Mouse (Mus musculus) WW6 (cell line): ENCODE results near the gene Peli2.

Source experiments
- DNase-seq: peaks from one replicate; pipeline ENCODE4 v3.0.0-alpha.2; 2013; ENCODE audit warnings: low read depth, low spot score

Peli2 gene

GRCm38 (mm10) chr14:48289602-48290599 is 169.3 kb downstream of the Peli2 start:
- DNase-seq = no peak

DNA sequence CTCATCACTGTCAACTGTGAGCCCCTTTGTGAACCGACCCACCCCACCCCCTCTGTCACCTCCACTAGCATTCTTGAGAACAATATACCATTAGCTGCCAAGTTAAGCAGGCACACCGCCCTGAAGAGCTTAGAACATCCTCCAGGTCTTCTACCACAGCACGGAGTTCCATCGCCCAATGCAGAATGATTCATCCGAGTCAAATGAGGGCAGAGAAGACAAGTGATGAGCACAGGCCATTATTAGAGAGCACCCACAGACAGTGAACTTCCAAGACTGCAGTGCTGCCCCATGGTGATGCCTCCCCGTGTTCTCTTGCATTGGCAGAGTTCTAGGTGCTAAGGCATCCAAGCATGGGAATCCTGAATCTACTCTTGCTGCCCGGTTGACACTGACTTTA is 172.9 kb downstream of the Peli2 start:
- no peak for DNase-seq

DNA sequence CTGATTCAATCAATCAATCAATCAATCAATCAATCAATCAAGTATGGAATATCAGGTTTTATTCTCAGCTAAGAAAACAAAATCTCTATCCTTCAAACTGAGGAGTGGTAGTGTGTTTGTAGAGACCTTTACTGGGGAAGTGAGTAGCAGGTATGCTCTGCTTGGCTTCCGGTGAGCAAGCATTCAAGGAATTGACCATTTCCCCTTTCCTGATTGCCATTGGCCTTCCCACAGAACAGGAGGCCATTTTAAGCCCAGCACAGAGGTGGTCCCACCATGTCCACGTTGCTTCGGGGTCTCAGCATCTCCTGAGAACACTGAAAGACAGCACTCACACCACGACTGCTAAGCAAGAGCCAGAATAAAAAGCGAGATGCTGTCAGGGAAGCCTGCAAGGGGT is 174.8 kb downstream of the Peli2 start:
- no peak for DNase-seq

GRCm38 (mm10) chr14:48295815-48296271 is 175.2 kb downstream of the Peli2 start:
- no peak for DNase-seq

GRCm38 (mm10) chr14:48296820-48297219 is 176.2 kb downstream of the Peli2 start:
- DNase-seq = no peak

DNA sequence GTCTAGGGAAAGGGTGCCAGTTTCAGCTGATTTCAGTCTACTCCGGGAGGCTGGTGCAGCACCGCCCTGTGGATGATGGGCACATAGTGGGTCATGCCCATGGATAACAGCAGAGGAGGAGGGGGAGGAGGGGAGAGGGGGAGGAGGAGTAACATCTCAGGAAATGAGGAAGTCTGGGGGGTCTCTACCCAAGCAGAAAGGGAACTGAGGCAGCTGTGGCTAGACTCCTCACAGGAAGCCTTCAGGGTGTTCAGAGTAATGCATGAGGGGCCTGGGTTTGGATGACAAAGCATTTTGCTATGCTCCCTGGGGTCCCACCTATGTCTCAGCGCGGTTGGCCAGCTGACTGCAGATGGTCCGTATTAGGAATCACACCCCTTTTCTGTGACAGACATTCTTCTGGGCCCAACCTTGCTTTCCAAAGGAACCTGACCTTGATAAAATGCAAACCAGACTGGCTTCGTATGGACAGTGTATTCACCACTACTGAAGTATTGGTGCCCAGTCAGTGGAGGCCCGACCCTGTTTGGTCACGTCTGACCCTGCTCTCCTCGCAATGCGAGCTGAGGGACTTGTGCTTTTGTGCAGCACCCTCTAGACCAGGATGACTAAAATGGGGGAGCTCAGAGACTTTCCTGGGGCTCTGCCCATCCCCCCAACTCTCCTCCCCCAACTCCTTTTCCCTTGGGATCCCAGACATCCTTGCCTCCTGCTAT is 182.0 kb downstream of the Peli2 start:
- no peak for DNase-seq

DNA sequence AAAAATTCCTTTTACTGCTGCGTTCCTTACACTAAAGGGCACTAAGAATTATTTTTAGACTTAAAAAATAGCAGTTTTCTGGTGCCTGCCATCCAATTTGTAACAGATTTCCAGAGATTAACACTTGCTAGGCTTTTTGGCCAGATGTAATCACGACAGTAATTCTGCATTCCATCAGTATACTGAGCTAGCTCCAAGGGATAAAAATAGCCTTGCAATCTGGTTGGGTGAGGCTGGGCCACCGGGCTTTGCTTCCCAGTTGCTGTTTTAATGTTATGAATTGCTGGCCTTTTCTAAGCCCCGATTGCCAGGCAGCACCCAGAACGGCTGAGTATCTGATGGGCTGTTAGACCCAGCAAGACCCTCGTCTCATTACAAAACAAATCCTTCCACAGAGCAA is 182.6 kb downstream of the Peli2 start:
- DNase-seq = no peak

- no peak for DNase-seq
Measured at GRCm38 (mm10) chr14:48303841-48304240, 183.2 kb downstream of the Peli2 start.

- DNase-seq = no peak
Measured at GRCm38 (mm10) chr14:48313234-48313633, 192.6 kb downstream of the Peli2 start.

GRCm38 (mm10) chr14:48316396-48316795 is 195.8 kb downstream of the Peli2 start:
- DNase-seq = no peak

DNA sequence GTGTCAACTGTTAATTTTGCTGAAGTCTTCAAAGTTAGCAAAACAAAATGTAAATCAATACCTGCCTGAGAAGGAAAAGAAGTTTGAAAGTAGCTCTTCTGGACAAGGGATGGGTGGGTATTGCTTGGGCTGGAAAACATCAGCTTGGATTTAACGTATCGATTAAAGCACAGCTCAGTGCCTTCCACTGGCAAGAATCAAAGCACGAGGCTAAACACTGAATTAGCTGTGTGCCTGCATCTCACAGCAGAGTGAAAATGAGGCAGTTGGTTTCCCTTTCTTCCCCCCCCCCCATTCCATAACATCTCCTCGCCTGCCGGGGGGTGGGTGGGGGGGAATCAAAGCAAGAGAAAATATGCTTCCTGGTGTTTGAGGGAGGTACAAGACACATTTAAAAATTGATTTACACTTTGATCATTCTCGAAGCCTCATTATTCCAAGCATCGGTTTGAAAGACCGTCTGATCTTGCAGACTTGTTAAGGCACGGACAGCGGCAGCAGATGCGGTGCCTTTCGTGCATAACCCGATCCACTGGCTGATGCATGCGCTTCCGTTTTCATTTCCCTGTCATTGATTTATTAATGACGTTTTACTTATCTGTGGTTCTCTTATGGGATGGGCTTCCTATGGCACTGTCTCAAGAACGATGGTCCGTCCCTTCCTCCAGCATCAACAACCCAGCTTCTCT is 203.3 kb downstream of the Peli2 start:
- no peak for DNase-seq

DNA sequence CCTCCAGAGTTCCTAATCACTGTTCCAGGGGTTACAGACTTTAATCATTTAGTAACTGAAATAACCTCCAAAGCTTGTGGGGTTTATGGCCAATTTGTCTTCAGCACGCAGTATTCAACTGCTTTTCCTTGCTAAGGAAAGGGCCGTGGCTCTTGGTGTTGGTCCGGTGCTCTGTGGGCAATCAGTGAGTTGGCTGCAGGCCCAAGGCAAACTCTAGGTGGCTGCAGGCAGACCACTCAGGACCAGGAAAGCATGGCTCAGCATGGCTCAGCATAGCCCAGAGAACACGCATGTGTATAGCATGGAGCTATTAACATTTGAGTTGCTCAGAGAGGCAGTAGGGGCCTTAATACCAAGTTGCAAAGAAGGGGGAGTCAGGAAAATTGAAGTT is 203.8 kb downstream of the Peli2 start:
- DNase-seq = no peak

DNA sequence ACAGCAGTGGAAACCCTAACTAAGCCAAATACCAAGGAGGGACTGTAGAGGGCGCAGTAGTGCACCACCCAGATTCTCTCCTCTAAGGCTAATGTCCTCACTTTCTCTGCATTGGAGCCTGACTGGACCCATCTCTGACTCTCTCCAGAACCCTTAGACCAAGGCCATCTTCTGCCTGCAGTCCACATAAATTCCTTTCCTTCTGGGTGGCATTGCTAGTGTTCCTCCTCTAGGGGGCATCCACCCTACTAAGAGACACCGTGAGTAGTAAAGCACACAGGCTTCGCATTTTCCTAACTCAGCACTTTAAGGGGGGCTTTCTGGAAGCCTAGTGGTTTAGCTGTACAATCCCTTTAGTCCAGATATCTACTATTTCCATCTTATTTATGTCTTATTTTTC is 207.1 kb downstream of the Peli2 start:
- no peak for DNase-seq

- DNase-seq = no peak
Measured at GRCm38 (mm10) chr14:48329716-48330365, 209.2 kb downstream of the Peli2 start.
